Mouse (Mus musculus) cerebellum, adult 2 months (tissue): Measurements from ENCODE around the gene Tcf20.

Experiments used
- CTCF ChIP-seq: fragments of 200-500 bp; IDR thresholded peaks from 2 replicates; pipeline ENCODE4 v1.5.1; 2011; ENCODE audit warnings: low read depth, mild to moderate bottlenecking, control low read depth, low read length, moderate library complexity, borderline replicate concordance; ENCODE audit not compliant: insufficient read depth
- POLR2A ChIP-seq: fragments of 200-500 bp; IDR thresholded peaks from 2 replicates; pipeline ENCODE4 v1.6.1; 2011; ENCODE audit warnings: low read length, control low read depth, borderline replicate concordance; ENCODE audit not compliant: insufficient read depth

- no peak for TF ChIP-seq CTCF
- TF ChIP-seq POLR2A = no peak
These were observed 19.2 kb downstream of the Tcf20 start for GRCm38 (mm10) chr15:82968449-82968848.
